Mouse (Mus musculus) liver, adult 2 months (tissue): Measurements from ENCODE around the gene Eif2b5.

ENCODE experiments used
- CTCF ChIP-seq: fragments of 200-500 bp; IDR thresholded peaks from 2 replicates; pipeline ENCODE4 v1.5.1; 2011; ENCODE audit warnings: low read depth, low read length, control low read depth
- POLR2A ChIP-seq: fragments of 200-500 bp; IDR thresholded peaks from 2 replicates; pipeline ENCODE4 v1.6.1; 2011; ENCODE audit warnings: low read length, control low read depth; ENCODE audit not compliant: insufficient read depth; ENCODE audit errors: extremely low read depth

GRCm38 (mm10) chr16:20471686-20472085 is 26.9 kb upstream of the Eif2b5 start:
- TF ChIP-seq POLR2A (no peak), CTCF (no peak)
